Mouse (Mus musculus) MEL (cell line): ENCODE results near the gene Ccdc40. TPM values are rescaled to one million over a fixed set of nuclear protein-coding genes. Genes with fewer than 3 reads are reported as not detected.
A peak's percentile ranks its signal among the peaks of the same experiment; 100 is the strongest.

ENCODE experiments used
- DNase-seq: peaks from one replicate; pipeline ENCODE4 v3.0.0; 2011; ENCODE audit warnings: low read depth, low spot score
- H3K27ac ChIP-seq: 2 replicates; pipeline ENCODE4 v1.5.1; 2012; ENCODE audit warnings: low read depth, mild to moderate bottlenecking, control low read depth, low read length, moderate library complexity; ENCODE audit not compliant: control insufficient read depth
- H3K27me3 ChIP-seq, 2 experiments: fragments of 150-350 bp in 1 of 2; sonication (generic) in 1 of 2; 2 replicates each; pipeline ENCODE4 v1.6.1; 2012; ENCODE audit warnings: low read length in 2 of 2, mild to moderate bottlenecking in 2 of 2, improper control_type of control experiment in 1 of 2, moderate library complexity in 1 of 2; ENCODE audit not compliant: insufficient read depth in 2 of 2, control insufficient read depth in 1 of 2
- H3K36me3 ChIP-seq, 2 experiments: 2 replicates each; pipeline ENCODE4 v1.6.1; 2012 to 2014; ENCODE audit warnings: low read length in 2 of 2, improper control_type of control experiment in 1 of 2, inconsistent platforms in 1 of 2, mild to moderate bottlenecking in 1 of 2; ENCODE audit not compliant: insufficient read depth in 2 of 2, control insufficient read depth in 1 of 2
- H3K4me1 ChIP-seq, 2 experiments: fragments of 150-350 bp in 1 of 2; sonication (generic) in 1 of 2; 2 replicates each; pipeline ENCODE4 v1.6.1; 2012; ENCODE audit warnings: low read length in 2 of 2, improper control_type of control experiment in 1 of 2, mild to moderate bottlenecking in 1 of 2; ENCODE audit not compliant: insufficient read depth in 2 of 2, control insufficient read depth in 1 of 2
- H3K4me3 ChIP-seq, 2 experiments: fragments of 150-350 bp in 1 of 2; sonication (generic) in 1 of 2; 2 replicates each; pipeline ENCODE4 v1.5.1; 2012; ENCODE audit warnings: low read depth in 2 of 2, low read length in 2 of 2, mild to moderate bottlenecking in 2 of 2, moderate library complexity in 2 of 2, control low read depth in 1 of 2, improper control_type of control experiment in 1 of 2; ENCODE audit not compliant: control insufficient read depth in 1 of 2, insufficient read depth in 1 of 2
- H3K79me2 ChIP-seq: 2 replicates; pipeline ENCODE4 v1.6.1; 2012; ENCODE audit warnings: mild to moderate bottlenecking, low read length, moderate library complexity; ENCODE audit not compliant: control insufficient read depth, poor library complexity, insufficient read depth
- H3K9ac ChIP-seq: 2 replicates; pipeline ENCODE4 v1.6.1; 2012; ENCODE audit warnings: low read depth, mild to moderate bottlenecking, control low read depth, low read length, moderate library complexity; ENCODE audit not compliant: control insufficient read depth, poor library complexity, severe bottlenecking
- H3K9me3 ChIP-seq: fragments of 150-350 bp; sonication (generic); replicated peaks from 2 replicates; pipeline ENCODE4 v1.6.1; 2012; ENCODE audit warnings: mild to moderate bottlenecking, low read length, improper control_type of control experiment, moderate library complexity; ENCODE audit not compliant: insufficient read depth
- BHLHE40 ChIP-seq: IDR thresholded peaks from 2 replicates; pipeline ENCODE4 v1.6.1; 2012; ENCODE audit warnings: low read depth, mild to moderate bottlenecking, inconsistent platforms, low read length, improper control_type of control experiment, borderline replicate concordance
- CHD2 ChIP-seq: IDR thresholded peaks from 2 replicates; pipeline ENCODE4 v1.6.1; 2011; ENCODE audit warnings: low read length, improper control_type of control experiment
- CTCF ChIP-seq, 3 experiments: IDR thresholded peaks in 2 of 3; conservative IDR thresholded peaks in 1 of 3; 2 replicates each; pipeline ENCODE4 v1.5.1; 2011 to 2012; ENCODE audit warnings: low read length in 3 of 3, low read depth in 2 of 3, mild to moderate bottlenecking in 2 of 3, improper control_type of control experiment in 1 of 3, inconsistent platforms in 1 of 3, mixed read lengths in 1 of 3, moderate library complexity in 1 of 3; ENCODE audit not compliant: control insufficient read depth in 1 of 3, insufficient read depth in 1 of 3, poor library complexity in 1 of 3, severe bottlenecking in 1 of 3
- E2F4 ChIP-seq: IDR thresholded peaks from 2 replicates; pipeline ENCODE4 v1.6.1; 2011; ENCODE audit warnings: low read depth, low read length, improper control_type of control experiment, borderline replicate concordance
- EP300 ChIP-seq, 2 experiments: IDR thresholded peaks; 2 replicates each; pipeline ENCODE4 v1.6.1; 2011; ENCODE audit warnings: improper control_type of control experiment in 2 of 2, low read length in 2 of 2, low read depth in 1 of 2, mild to moderate bottlenecking in 1 of 2
- ETS1 ChIP-seq: IDR thresholded peaks from 2 replicates; pipeline ENCODE4 v1.6.1; 2012; ENCODE audit warnings: low read depth, mild to moderate bottlenecking, inconsistent platforms, low read length, improper control_type of control experiment, moderate library complexity
- JUND ChIP-seq: IDR thresholded peaks from 2 replicates; pipeline ENCODE4 v1.6.1; 2011; ENCODE audit warnings: low read depth, mild to moderate bottlenecking, improper control_type of control experiment, low read length
- KAT2A ChIP-seq: conservative IDR thresholded peaks from 2 replicates; pipeline ENCODE4 v1.6.1; 2012; ENCODE audit warnings: low read depth, low read length, improper control_type of control experiment, inconsistent platforms
- MAX ChIP-seq: IDR thresholded peaks from 2 replicates; pipeline ENCODE4 v1.6.1; 2011; ENCODE audit warnings: low read length, improper control_type of control experiment
- MAZ ChIP-seq: IDR thresholded peaks from 2 replicates; pipeline ENCODE4 v1.6.1; 2012; ENCODE audit warnings: low read depth, mild to moderate bottlenecking, inconsistent platforms, low read length, improper control_type of control experiment
- MXI1 ChIP-seq: IDR thresholded peaks from 2 replicates; pipeline ENCODE4 v1.6.1; 2011; ENCODE audit warnings: mild to moderate bottlenecking, low read depth, low read length, improper control_type of control experiment
- MYB ChIP-seq: IDR thresholded peaks from 2 replicates; pipeline ENCODE4 v1.6.1; 2011; ENCODE audit warnings: mild to moderate bottlenecking, low read depth, low read length, improper control_type of control experiment
- MYC ChIP-seq: IDR thresholded peaks from 2 replicates; pipeline ENCODE4 v1.6.1; 2011; ENCODE audit warnings: low read depth, mild to moderate bottlenecking, low read length, improper control_type of control experiment, moderate library complexity
- NRF1 ChIP-seq: IDR thresholded peaks from 2 replicates; pipeline ENCODE4 v1.6.1; 2014; ENCODE audit warnings: low read depth, mild to moderate bottlenecking, inconsistent platforms, low read length, improper control_type of control experiment, moderate library complexity; ENCODE audit not compliant: poor library complexity, insufficient read depth, severe bottlenecking
- POLR2A ChIP-seq, 2 experiments: IDR thresholded peaks; 2 replicates each; pipeline ENCODE4 v1.6.1; 2011 to 2012; ENCODE audit warnings: low read length in 2 of 2, mild to moderate bottlenecking in 2 of 2, control low read depth in 1 of 2, improper control_type of control experiment in 1 of 2, low read depth in 1 of 2, moderate library complexity in 1 of 2; ENCODE audit not compliant: control insufficient read depth in 1 of 2, insufficient read depth in 1 of 2, poor library complexity in 1 of 2
- POLR2AphosphoS2 ChIP-seq: IDR thresholded peaks from 2 replicates; pipeline ENCODE4 v1.6.1; 2011; ENCODE audit warnings: low read length, improper control_type of control experiment
- RAD21 ChIP-seq: IDR thresholded peaks from 2 replicates; pipeline ENCODE4 v1.6.1; 2011; ENCODE audit warnings: mild to moderate bottlenecking, low read depth, low read length, improper control_type of control experiment
- RCOR1 ChIP-seq: IDR thresholded peaks from 2 replicates; pipeline ENCODE4 v1.6.1; 2012; ENCODE audit warnings: low read depth, mild to moderate bottlenecking, inconsistent platforms, low read length, improper control_type of control experiment
- SIN3A ChIP-seq: IDR thresholded peaks from 2 replicates; pipeline ENCODE4 v1.6.1; 2012; ENCODE audit warnings: low read length, improper control_type of control experiment, inconsistent platforms
- TBP ChIP-seq: IDR thresholded peaks from 2 replicates; pipeline ENCODE4 v1.8.0; 2011; ENCODE audit warnings: low read depth, low read length, improper control_type of control experiment
- TCF12 ChIP-seq: IDR thresholded peaks from 2 replicates; pipeline ENCODE4 v1.6.1; 2014; ENCODE audit warnings: low read depth, mild to moderate bottlenecking, inconsistent platforms, low read length, improper control_type of control experiment, moderate library complexity
- UBTF ChIP-seq: IDR thresholded peaks from 2 replicates; pipeline ENCODE4 v1.6.1; 2012; ENCODE audit warnings: low read depth, mild to moderate bottlenecking, inconsistent platforms, low read length, improper control_type of control experiment, moderate library complexity, borderline replicate concordance; ENCODE audit not compliant: insufficient read depth
- USF1 ChIP-seq: IDR thresholded peaks from 2 replicates; pipeline ENCODE4 v1.6.1; 2014; ENCODE audit warnings: low read depth, mild to moderate bottlenecking, inconsistent platforms, low read length, improper control_type of control experiment, moderate library complexity
- ZC3H11A ChIP-seq: IDR thresholded peaks from 2 replicates; pipeline ENCODE4 v1.6.1; 2012; ENCODE audit warnings: low read depth, mild to moderate bottlenecking, inconsistent platforms, low read length, improper control_type of control experiment
- ZKSCAN1 ChIP-seq: IDR thresholded peaks from 2 replicates; pipeline ENCODE4 v1.6.1; 2012; ENCODE audit warnings: low read depth, mild to moderate bottlenecking, inconsistent platforms, low read length, improper control_type of control experiment, moderate library complexity
- polyA plus RNA-seq, 2 experiments: library from polyadenylated mRNA; stranded (reverse) in 1 of 2; unstranded in 1 of 2; fragments of >175 nt in 1 of 2; fragments of >200 nt in 1 of 2; gene quantifications; 2 replicates each; pipeline versions ENCODE4 v1.2.1 to v1.2.4; 2012; ENCODE audit warnings: low replicate concordance in 2 of 2, low read depth in 1 of 2; ENCODE audit not compliant: insufficient read length in 2 of 2, insufficient read depth in 1 of 2, missing spikeins in 1 of 2
- total RNA-seq: library from RNA; depleted of rRNA; stranded (reverse); fragments of 300-350 nt; gene quantifications from 2 replicates; pipeline ENCODE4 v1.2.3, GENCODE M21; 2012

Ccdc40 gene
- total and polyA plus RNA-seq, 3 experiments = 0.46 to 1.9 TPM; not detected in 1

DNA sequence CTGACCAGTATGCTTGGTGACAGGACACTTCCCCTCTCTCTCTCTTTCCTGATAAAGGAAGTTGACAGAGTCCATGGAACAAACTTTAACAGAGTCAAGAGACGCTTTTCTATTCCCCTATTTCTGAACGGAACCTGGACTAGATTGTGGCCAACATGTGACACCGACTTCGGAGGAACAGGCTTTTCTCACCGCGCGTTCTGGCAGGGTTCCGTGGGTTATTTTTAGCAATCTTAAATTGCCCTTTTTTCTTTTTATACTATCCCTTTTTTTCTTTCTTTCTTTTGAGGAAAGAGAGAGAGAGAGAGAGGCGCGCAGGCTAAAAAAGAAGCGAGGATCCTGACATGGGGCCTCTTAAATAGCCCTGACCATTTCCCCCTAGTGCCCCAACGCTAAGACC, 781 bp upstream of the Ccdc40 start:
- peaks cover 3% of the 10 kb centered on the region in 2 experiments; a peak in 2 of 4 replicates for H3K27me3 ChIP-seq
- H3K9ac ChIP-seq = peak overlapping the region; percentile 80
- TF ChIP-seq MAX (peak; percentile 48; the same call in 1 of the 2 replicates), CTCF (IDR thresholded peaks at IDR 0.05 in 2 of 3, conservative IDR thresholded peaks at IDR 0.05 in 1 of 3; ENCODE audit: control insufficient read depth in 1 of 3, insufficient read depth in 1 of 3, low read depth in 2 of 3, low read length in 3 of 3, poor library complexity in 1 of 3, severe bottlenecking in 1 of 3) (no peak), EP300 (IDR thresholded peaks at IDR 0.05; ENCODE audit: low read depth in 1 of 2, low read length in 2 of 2) (peak in 1 of 2 experiments; percentile 26; a peak in 1 of 4 replicates), POLR2AphosphoS2 (no peak), RCOR1 (no peak), ETS1 (no peak), SIN3A (peak; percentile 25; the same call in 1 of the 2 replicates), CHD2 (no peak), ZC3H11A (no peak), TBP (no peak), MAZ (0 out of 2 replicates have a peak, but pooled peaks have one; percentile 6), TCF12 (no peak), KAT2A (no peak), MYB (no peak), UBTF (no peak), RAD21 (no peak), JUND (0 out of 2 replicates have a peak, but pooled peaks have one; percentile 44), MYC (peak; percentile 57; the same call in 1 of the 2 replicates), BHLHE40 (no peak), MXI1 (peak; percentile 48; the same call in 1 of the 2 replicates), ZKSCAN1 (no peak), POLR2A (IDR thresholded peaks at IDR 0.05; ENCODE audit: control insufficient read depth in 1 of 2, insufficient read depth in 1 of 2, low read depth in 1 of 2, low read length in 2 of 2, poor library complexity in 1 of 2) (no peak), USF1 (peak; percentile 57; the same call in 1 of the 2 replicates), NRF1 (no peak), E2F4 (no peak)
- H3K79me2 ChIP-seq = peaks cover 7% of the 10 kb centered on the region
- peak overlapping the region; percentile 69 to 95 for H3K4me3 ChIP-seq
- DNase-seq = peak; percentile 59
- peaks cover 0 to 9% of the 10 kb centered on the region in 2 experiments; a peak in 2 of 4 replicates for H3K36me3 ChIP-seq
- no peak overlapping the region for H3K27ac ChIP-seq
- peaks cover 5 to 17% of the 10 kb centered on the region in 2 experiments; a peak in 3 of 4 replicates for H3K4me1 ChIP-seq
- H3K9me3 ChIP-seq = no peaks in the 10 kb centered on the region
